ENCODE assay signal across 11 mouse cellular contexts in the genomic region with DNA sequence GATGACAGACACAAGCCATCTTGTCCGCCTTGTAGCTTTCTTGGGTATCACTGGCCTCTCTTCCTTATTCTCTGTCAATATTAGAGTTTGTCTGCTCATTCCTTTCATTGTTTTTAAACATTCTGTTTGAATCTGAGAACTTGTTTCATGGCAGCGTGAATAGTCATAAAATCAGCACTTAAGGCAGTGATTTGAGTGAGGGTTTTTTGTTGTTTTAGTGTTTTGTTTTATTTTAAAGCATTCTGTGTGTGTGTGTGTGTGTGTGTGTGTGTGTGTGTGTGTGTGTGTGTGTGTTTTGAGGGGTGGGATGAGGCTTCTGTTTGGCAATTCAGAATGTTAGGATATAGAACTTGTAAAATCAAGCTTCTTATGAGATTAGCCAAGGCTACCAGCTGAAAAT. TPM values are rescaled to one million over a fixed set of nuclear protein-coding genes. Genes with fewer than 3 reads are reported as not detected.
DNase-seq lines count a peak whose midpoint lies in the region; ATAC-seq and TF ChIP-seq lines count a peak whose summit lies in the region.
"Had no signal": no experiment of that assay in that cellular context is flagged by ENCODE, and none has a peak within 500 bp of the region (broad histone marks: within the 10 kb centered on the region; RNA-seq: fewer than 3 reads in every experiment).

No protein-coding gene starts in this region.

- no peak for TF ChIP-seq CTCF in E14TG2a.4 (conservative IDR thresholded peaks at IDR 0.05; ENCODE audit: low read length)
- TF ChIP-seq CTCF in liver, embryonic 14.5 days (IDR thresholded peaks at IDR 0.05; ENCODE audit: low read depth) = no peak

- H3K4me3 ChIP-seq in heart, embryonic 14.5 days (ENCODE audit: control insufficient read depth in 1 of 2, insufficient read depth in 1 of 2, low read depth in 1 of 2, low read length in 2 of 2) = peak overlapping the region in 1 of 2 experiments; percentile 70; a peak in 1 of 4 replicates
- peak overlapping the region; percentile 51 for H3K4me3 ChIP-seq in E14TG2a.4 (replicated peaks; ENCODE audit: low read length)
- H3K4me3 ChIP-seq in forebrain, embryonic 13.5 days = peak overlapping the region; percentile 67
- H3K4me3 ChIP-seq in liver, embryonic 14.5 days (ENCODE audit: insufficient read depth in 1 of 2, low read depth in 2 of 2, low read length in 2 of 2) = peak overlapping the region; percentile 38 to 74; a peak in 3 of 4 replicates

- intact Hi-C loops in heart, postnatal 36 days (cut with DNase I) = loop anchor here (2.0 to 10.0 kb wide), 3 partner anchors 51 to 825 kb away; partner anchors contain the start of genes Ostc and Sec24b

- DNase-seq in heart, postnatal 36 days = no peak
- DNase-seq in liver, embryonic 14.5 days (ENCODE audit: low read depth in 3 of 3, low spot score in 3 of 3) = no peak
- no peak for DNase-seq in adrenal gland, adult 2 months
- no peak for DNase-seq in kidney, adult 9 months
- DNase-seq: gastrocnemius, postnatal 10 days had no signal

- H3K36me3 ChIP-seq in heart, embryonic 14.5 days (ENCODE audit: control insufficient read depth, insufficient read depth, low read length) = no peaks in the 10 kb centered on the region
- H3K36me3 ChIP-seq in E14TG2a.4 (ENCODE audit: insufficient read depth, low read length) = no peaks in the 10 kb centered on the region
- H3K36me3 ChIP-seq in forebrain, embryonic 13.5 days (ENCODE audit: poor library complexity, severe bottlenecking) = no peaks in the 10 kb centered on the region
- H3K36me3 ChIP-seq in liver, embryonic 14.5 days (replicated peaks; ENCODE audit: control insufficient read depth, insufficient read depth, low read depth) = no peaks in the 10 kb centered on the region

- TF ChIP-seq EP300 in liver, embryonic 14.5 days (IDR thresholded peaks at IDR 0.05; ENCODE audit: low read depth) = no peak

- peaks cover 6 to 15% of the 10 kb centered on the region in 2 experiments for H3K4me1 ChIP-seq in heart, embryonic 14.5 days (ENCODE audit: control insufficient read depth in 2 of 2, insufficient read depth in 2 of 2, low read length in 2 of 2)
- H3K4me1 ChIP-seq in E14TG2a.4 (replicated peaks; ENCODE audit: low read depth, low read length) = peaks cover 32% of the 10 kb centered on the region
- peaks cover 11% of the 10 kb centered on the region for H3K4me1 ChIP-seq in forebrain, embryonic 13.5 days
- peaks cover 30 to 35% of the 10 kb centered on the region in 2 experiments for H3K4me1 ChIP-seq in liver, embryonic 14.5 days (replicated peaks; ENCODE audit: control insufficient read depth in 2 of 2, insufficient read depth in 2 of 2, low read length in 1 of 2)

- peak overlapping the region; percentile 90 for H3K4me2 ChIP-seq in heart, embryonic 14.5 days (ENCODE audit: low read length)
- H3K4me2 ChIP-seq in forebrain, embryonic 13.5 days = peak overlapping the region; percentile 86
- peak overlapping the region; percentile 88 for H3K4me2 ChIP-seq in liver, embryonic 14.5 days (ENCODE audit: low read depth)

- ATAC-seq in heart, embryonic 14.5 days (ENCODE audit: insufficient number of reproducible peaks, insufficient read depth, low FRiP score, low read depth) = no peak
- ATAC-seq in forebrain, embryonic 13.5 days = no peak
- no peak for ATAC-seq in liver, embryonic 14.5 days (ENCODE audit: insufficient read depth)
- ATAC-seq in frontal cortex, adult (ENCODE audit: low TSS enrichment) = no peak

- no peaks in the 10 kb centered on the region for H3K9me3 ChIP-seq in heart, embryonic 14.5 days (ENCODE audit: control insufficient read depth, low read length)
- H3K9me3 ChIP-seq in E14TG2a.4 (ENCODE audit: low read length) = peaks cover 6% of the 10 kb centered on the region
- no peaks in the 10 kb centered on the region for H3K9me3 ChIP-seq in forebrain, embryonic 13.5 days (replicated peaks)
- H3K9me3 ChIP-seq in liver, embryonic 14.5 days (ENCODE audit: control insufficient read depth, low read length) = no peaks in the 10 kb centered on the region

- H3K27ac ChIP-seq in heart, embryonic 14.5 days (replicated peaks in 1 of 2; ENCODE audit: control insufficient read depth in 1 of 2, insufficient read depth in 1 of 2, low read depth in 2 of 2, low read length in 2 of 2) = no peak overlapping the region
- H3K27ac ChIP-seq in forebrain, embryonic 13.5 days = no peak overlapping the region
- peak overlapping the region; percentile 36 for H3K27ac ChIP-seq in liver, embryonic 14.5 days

- H3K9ac ChIP-seq in heart, embryonic 14.5 days (ENCODE audit: low read length) = 0 out of 2 replicates have a peak overlapping the region, but pooled peaks have one; percentile 77
- H3K9ac ChIP-seq in forebrain, embryonic 13.5 days = no peak overlapping the region
- H3K9ac ChIP-seq in liver, embryonic 14.5 days (replicated peaks) = no peak overlapping the region; the same call in 1 of the 2 replicates

- 91% methylated on average over 2 of the region's 2 CpGs for WGBS in heart, embryonic 14.5 days
- WGBS in forebrain, embryonic 13.5 days = 70% methylated on average over 2 of the region's 2 CpGs
- WGBS in liver, embryonic 14.5 days (ENCODE audit: insufficient replicate concordance) = 57% methylated on average over 2 of the region's 2 CpGs

- H3K27me3 ChIP-seq in heart, embryonic 14.5 days (ENCODE audit: control insufficient read depth, insufficient read depth, low read length) = no peaks in the 10 kb centered on the region; the same call in 1 of the 2 replicates
- H3K27me3 ChIP-seq in E14TG2a.4 (ENCODE audit: insufficient read depth, low read length) = peaks cover 19% of the 10 kb centered on the region
- H3K27me3 ChIP-seq in forebrain, embryonic 13.5 days = no peaks in the 10 kb centered on the region
- no peaks in the 10 kb centered on the region for H3K27me3 ChIP-seq in liver, embryonic 14.5 days (ENCODE audit: control insufficient read depth, insufficient read depth, low read length)

RNA-seq across cellular contexts. Expression of gene Pla2g12a, which starts 1.5 kb away (rescaled TPM):
- polyA plus RNA-seq in heart, embryonic 14.5 days (2014; fragmentation: Nextera tagmentation; extraction: Ambion mirVana) = 67.3 and 67.9 TPM in 2 replicates
- 10 to 100 TPM; 41.2 to 53.0 TPM for total RNA-seq in heart, postnatal 36 days (2021)
- 29.5 and 31.3 TPM in 2 replicates for polyA plus RNA-seq in forebrain, embryonic 13.5 days (2015; fragmentation: Nextera tagmentation; extraction: Ambion mirVana)
- polyA plus RNA-seq in liver, embryonic 14.5 days (2012; rRNA removed) = 31.0 and 45.7 TPM in 2 replicates
- polyA plus RNA-seq in liver, embryonic 14.5 days (2014; fragmentation: Nextera tagmentation; extraction: Ambion mirVana) = 84.7 and 95.3 TPM in 2 replicates
- 10 to 100 TPM; 46.3 to 51.7 TPM for total RNA-seq in adrenal gland, adult 2 months (2021)
- 106 and 226 TPM in 2 replicates for polyA plus RNA-seq in adrenal gland, adult 2 months (2012; rRNA removed)

RNA-seq across cellular contexts. Expression of gene Casp6, which starts 21.3 kb away (rescaled TPM):
- 66.4 and 74.2 TPM in 2 replicates for polyA plus RNA-seq in heart, embryonic 14.5 days (2014; fragmentation: Nextera tagmentation; extraction: Ambion mirVana)
- 10 to 100 TPM; 12.5 to 13.6 TPM for total RNA-seq in heart, postnatal 36 days (2021)
- 43.6 and 44.8 TPM in 2 replicates for polyA plus RNA-seq in forebrain, embryonic 13.5 days (2015; fragmentation: Nextera tagmentation; extraction: Ambion mirVana)
- polyA plus RNA-seq in liver, embryonic 14.5 days (2012; rRNA removed) = 19.1 and 20.6 TPM in 2 replicates
- 32.7 and 36.0 TPM in 2 replicates for polyA plus RNA-seq in liver, embryonic 14.5 days (2014; fragmentation: Nextera tagmentation; extraction: Ambion mirVana)
- 10 to 100 TPM; 42.3 to 42.4 TPM for total RNA-seq in adrenal gland, adult 2 months (2021)
- polyA plus RNA-seq in adrenal gland, adult 2 months (2012; rRNA removed) = 29.5 and 33.8 TPM in 2 replicates

RNA-seq across cellular contexts. Expression of gene Cfi, which starts 44.2 kb away (rescaled TPM):
- polyA plus RNA-seq in heart, embryonic 14.5 days (2014; fragmentation: Nextera tagmentation; extraction: Ambion mirVana) = 2.7 and 3.4 TPM in 2 replicates
- 1 to 10 TPM in 1 of 2 experiments, under 1 TPM in 1; 0.92 to 1.1 TPM for total RNA-seq in heart, postnatal 36 days (2021)
- 0.30 and 0.31 TPM in 2 replicates for polyA plus RNA-seq in forebrain, embryonic 13.5 days (2015; fragmentation: Nextera tagmentation; extraction: Ambion mirVana)
- polyA plus RNA-seq in liver, embryonic 14.5 days (2012; rRNA removed) = 56.4 and 90.4 TPM in 2 replicates
- polyA plus RNA-seq in liver, embryonic 14.5 days (2014; fragmentation: Nextera tagmentation; extraction: Ambion mirVana) = 153 and 156 TPM in 2 replicates
- 1 to 10 TPM in 1 of 2 experiments, not detected in 1; 2.7 TPM for total RNA-seq in adrenal gland, adult 2 months (2021)
- polyA plus RNA-seq in adrenal gland, adult 2 months (2012; rRNA removed) = 0.07 TPM in 1 of 2 replicates, not detected in the other
- total RNA-seq: adrenal gland, adult 8-10 months had no signal
- polyA plus RNA-seq: spleen, adult 2 months had no signal

RNA-seq across cellular contexts. Expression of gene Gar1, which starts 48.7 kb away (rescaled TPM):
- 14.0 and 21.5 TPM in 2 replicates for polyA plus RNA-seq in heart, embryonic 14.5 days (2014; fragmentation: Nextera tagmentation; extraction: Ambion mirVana)
- 10 to 100 TPM; 13.8 to 21.3 TPM for total RNA-seq in heart, postnatal 36 days (2021)
- 63.1 and 65.7 TPM in 2 replicates for polyA plus RNA-seq in forebrain, embryonic 13.5 days (2015; fragmentation: Nextera tagmentation; extraction: Ambion mirVana)
- polyA plus RNA-seq in liver, embryonic 14.5 days (2012; rRNA removed) = 26.2 and 90.6 TPM in 2 replicates
- 20.6 and 22.6 TPM in 2 replicates for polyA plus RNA-seq in liver, embryonic 14.5 days (2014; fragmentation: Nextera tagmentation; extraction: Ambion mirVana)
- 10 to 100 TPM; 39.4 to 61.2 TPM for total RNA-seq in adrenal gland, adult 2 months (2021)
- polyA plus RNA-seq in adrenal gland, adult 2 months (2012; rRNA removed) = 11.0 and 15.4 TPM in 2 replicates

RNA-seq across cellular contexts. Expression of gene Rrh, which starts 57.5 kb away (rescaled TPM):
- polyA plus RNA-seq in heart, embryonic 14.5 days (2014; fragmentation: Nextera tagmentation; extraction: Ambion mirVana) = not detected in 2 replicates
- total RNA-seq in heart, postnatal 36 days (2021) = not detected
- polyA plus RNA-seq in forebrain, embryonic 13.5 days (2015; fragmentation: Nextera tagmentation; extraction: Ambion mirVana) = 0.34 and 0.46 TPM in 2 replicates
- polyA plus RNA-seq in liver, embryonic 14.5 days (2012; rRNA removed) = 0.07 and 0.10 TPM in 2 replicates
- polyA plus RNA-seq in liver, embryonic 14.5 days (2014; fragmentation: Nextera tagmentation; extraction: Ambion mirVana) = 0.04 TPM in 1 of 2 replicates, not detected in the other
- total RNA-seq in adrenal gland, adult 2 months (2021) = under 1 TPM in 1 of 2 experiments, not detected in 1; 0.09 TPM
- not detected in 2 replicates for polyA plus RNA-seq in adrenal gland, adult 2 months (2012; rRNA removed)

Comparison
In these comparisons a context has a peak if more than half of its experiments do, and no peak if none do; other contexts are left out.
1. RNA of gene Cfi, which starts 44.2 kb away (polyA plus RNA-seq): 56.4 to 156 TPM in liver, embryonic 14.5 days; 2.7 to 3.4 TPM in heart, embryonic 14.5 days, 0.30 to 0.31 TPM in forebrain, embryonic 13.5 days and 0.07 TPM in adrenal gland, adult 2 months; every median in the first group is over 10 times any median in the second.
2. Peak in every context shown above with its lines, with median percentiles within 50 percentile points of each other: H3K4me2 ChIP-seq.